Mouse (Mus musculus) kidney, postnatal 4 days (tissue): ENCODE data around the gene Alg14.

Experiments used
- DNase-seq, 2 experiments: peaks; one replicate each; pipeline ENCODE4 v3.0.0; 2021; ENCODE audit warnings: mixed read lengths in 2 of 2

Gene Alg14

GRCm38 (mm10) chr3:121370301-121370700, 78.7 kb downstream of the Alg14 start:
- no peak for DNase-seq

GRCm38 (mm10) chr3:121370830-121371526, 79.4 kb downstream of the Alg14 start:
- no peak for DNase-seq

GRCm38 (mm10) chr3:121371527-121372220, 80.1 kb downstream of the Alg14 start:
- DNase-seq, result no peak

- DNase-seq, result no peak
Observed at GRCm38 (mm10) chr3:121373897-121374441, 82.4 kb downstream of the Alg14 start.

GRCm38 (mm10) chr3:121375541-121376129, 84.1 kb downstream of the Alg14 start:
- no peak for DNase-seq

GRCm38 (mm10) chr3:121378708-121379612, 87.4 kb downstream of the Alg14 start:
- DNase-seq, result peak; percentile 61 to 74

- no peak for DNase-seq
Observed at GRCm38 (mm10) chr3:121379699-121380098, 88.1 kb downstream of the Alg14 start.

- DNase-seq, result no peak
Observed at GRCm38 (mm10) chr3:121387471-121388009, 96.0 kb downstream of the Alg14 start.

- DNase-seq, result no peak
Observed at GRCm38 (mm10) chr3:121389366-121389765, 97.8 kb downstream of the Alg14 start.

- DNase-seq, result peak; percentile 73 to 81
Observed at GRCm38 (mm10) chr3:121389860-121390530, 98.4 kb downstream of the Alg14 start.

GRCm38 (mm10) chr3:121390724-121391123, 99.2 kb downstream of the Alg14 start:
- DNase-seq, result peak; percentile 53 to 68

- peak; percentile 67 to 73 for DNase-seq
Observed at GRCm38 (mm10) chr3:121395588-121396295, 104.2 kb downstream of the Alg14 start.

- DNase-seq, result no peak
Observed at GRCm38 (mm10) chr3:121396561-121396960, 105.0 kb downstream of the Alg14 start.

- no peak for DNase-seq
Observed at GRCm38 (mm10) chr3:121397007-121397406, 105.4 kb downstream of the Alg14 start.

GRCm38 (mm10) chr3:121401384-121401783, 109.8 kb downstream of the Alg14 start:
- DNase-seq, result no peak

GRCm38 (mm10) chr3:121402096-121402495, 110.5 kb downstream of the Alg14 start:
- DNase-seq, result no peak

- DNase-seq, result no peak
Observed at GRCm38 (mm10) chr3:121403449-121403848, 111.9 kb downstream of the Alg14 start.

- no peak for DNase-seq
Observed at GRCm38 (mm10) chr3:121405101-121405500, 113.5 kb downstream of the Alg14 start.

- no peak for DNase-seq
Observed at GRCm38 (mm10) chr3:121407417-121407816, 115.8 kb downstream of the Alg14 start.

- DNase-seq, result no peak
Observed at GRCm38 (mm10) chr3:121408386-121408785, 116.8 kb downstream of the Alg14 start.

- DNase-seq, result no peak
Observed at GRCm38 (mm10) chr3:121411450-121411849, 119.9 kb downstream of the Alg14 start.
